Mouse (Mus musculus): ENCODE data around the gene Ypel5. TPM values are rescaled to one million over a fixed set of nuclear protein-coding genes. Genes with fewer than 3 reads are reported as not detected.

Gene Ypel5
- 42.5 and 43.5 TPM in 2 replicates for polyA plus RNA-seq (2014; fragmentation: Nextera tagmentation; extraction: Ambion mirVana)

DNA sequence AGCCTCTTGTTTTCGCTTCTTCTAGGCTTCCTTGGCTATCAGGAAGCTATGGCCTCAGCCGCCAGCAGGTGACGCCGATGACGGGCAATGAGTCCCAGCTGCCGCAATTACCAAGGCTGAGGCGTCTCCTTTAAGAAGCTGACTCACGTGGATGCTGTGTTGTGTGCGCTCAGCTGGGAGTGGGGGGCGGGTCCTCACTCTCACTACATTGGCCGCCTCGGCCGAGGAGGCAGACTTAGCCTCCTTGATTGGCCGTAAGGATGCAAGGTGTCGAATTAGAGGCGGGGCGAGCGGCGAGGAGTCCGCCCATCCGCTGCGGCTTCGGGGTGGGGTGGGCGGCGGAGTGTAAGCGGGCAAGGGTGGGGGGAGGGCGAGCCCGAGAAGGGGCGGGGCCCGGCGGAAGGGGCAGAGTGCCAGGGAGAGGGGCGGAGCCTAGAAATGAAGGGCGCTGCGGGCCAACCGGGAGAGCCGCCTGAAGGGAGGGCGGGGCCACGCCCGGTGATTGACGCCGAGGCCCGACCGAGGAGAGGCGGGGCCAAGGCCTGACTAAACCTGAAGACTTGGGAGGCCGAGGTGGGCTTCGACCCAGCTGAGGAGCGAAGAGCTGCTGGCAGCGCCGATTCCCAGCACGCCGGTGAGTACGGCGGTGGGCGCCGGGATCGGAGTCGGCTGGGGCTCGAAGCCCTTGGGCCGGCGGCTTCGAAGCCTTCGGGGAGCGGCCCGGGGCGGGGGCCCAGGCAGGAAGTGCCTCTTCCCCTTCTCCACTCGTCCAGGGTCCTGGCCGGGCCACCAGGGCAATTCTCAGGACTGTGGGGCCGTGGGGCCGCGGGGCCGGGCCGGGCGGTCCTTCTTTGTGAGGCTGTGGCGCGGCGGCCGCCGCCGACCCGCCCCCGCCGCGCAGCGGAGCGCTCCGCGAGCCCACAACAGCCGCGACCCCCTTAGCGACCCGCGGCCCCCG lies at the start of gene Ypel5:
Gene Ypel5, plus strand, starts transcription at position 296 of the 958 bp plus-strand sequence.
- H3K9me3 ChIP-seq (ENCODE audit: control insufficient read depth, low read length) = no peaks in the 10 kb centered on the region
- H3K27me3 ChIP-seq (ENCODE audit: control insufficient read depth, insufficient read depth, low read length) = no peaks in the 10 kb centered on the region
- WGBS = under 1% methylated on average over 69 of the region's 93 CpGs
- peak within 1 kb of the TSS; percentile 89 for H3K27ac ChIP-seq (ENCODE audit: low read depth, low read length)
- H3K4me1 ChIP-seq (ENCODE audit: control insufficient read depth, insufficient read depth, low read length) = no peaks in the 10 kb centered on the region
- peak; percentile 99 for ATAC-seq (ENCODE audit: low FRiP score, low TSS enrichment)
- H3K4me2 ChIP-seq (replicated peaks; ENCODE audit: low read depth, low read length) = peak within 1 kb of the TSS; percentile 49
- H3K9ac ChIP-seq (ENCODE audit: low read depth, low read length) = peak within 1 kb of the TSS; percentile 94
- peak within 1 kb of the TSS; percentile 86 for H3K4me3 ChIP-seq (ENCODE audit: low read length)
- H3K36me3 ChIP-seq (ENCODE audit: control insufficient read depth, insufficient read depth, low read length) = no peaks in the 10 kb centered on the region

DNA sequence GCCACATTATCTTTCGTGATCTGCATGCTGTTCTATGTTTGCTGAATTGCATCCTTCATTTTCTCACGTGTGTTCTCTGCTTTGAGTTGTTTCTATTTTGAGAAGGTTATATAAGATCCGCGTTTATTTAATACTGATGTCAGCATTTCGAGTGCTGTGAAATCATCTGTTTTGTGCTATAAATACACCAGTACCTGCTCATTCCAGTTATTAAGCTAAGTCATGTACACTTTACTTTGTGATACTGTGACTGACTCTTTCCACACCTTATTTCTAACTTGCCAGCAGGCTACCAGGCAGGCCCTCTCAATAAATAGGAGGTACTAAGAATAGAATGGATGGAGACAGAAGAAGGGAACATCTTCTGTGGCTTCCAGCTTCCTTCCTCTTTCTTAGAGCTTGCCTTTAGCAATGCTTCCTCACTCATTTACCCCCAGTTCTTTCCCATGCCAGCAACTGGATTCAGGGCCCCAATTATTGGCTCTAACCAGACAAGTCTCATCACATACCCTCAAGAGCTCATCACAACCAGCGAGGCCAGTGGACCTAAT lies 48.3 kb upstream of the Ypel5 start:
- H3K27me3 ChIP-seq (ENCODE audit: control insufficient read depth, insufficient read depth, low read length) = no peaks in the 10 kb centered on the region; the same call in 1 of the 2 replicates
- no peaks in the 10 kb centered on the region for H3K4me1 ChIP-seq (ENCODE audit: control insufficient read depth, insufficient read depth, low read length)
- H3K9ac ChIP-seq (ENCODE audit: low read depth, low read length) = no peak overlapping the region
- 82% methylated on average over 6 of the region's 6 CpGs for WGBS
- no peak overlapping the region for H3K27ac ChIP-seq (ENCODE audit: low read depth, low read length)
- no peak overlapping the region for H3K4me2 ChIP-seq (replicated peaks; ENCODE audit: low read depth, low read length)
- H3K9me3 ChIP-seq (ENCODE audit: control insufficient read depth, low read length) = no peaks in the 10 kb centered on the region
- no peak for ATAC-seq (ENCODE audit: low FRiP score, low TSS enrichment)
- H3K36me3 ChIP-seq (ENCODE audit: control insufficient read depth, insufficient read depth, low read length) = no peaks in the 10 kb centered on the region
- H3K4me3 ChIP-seq (ENCODE audit: low read length) = no peak overlapping the region

DNA sequence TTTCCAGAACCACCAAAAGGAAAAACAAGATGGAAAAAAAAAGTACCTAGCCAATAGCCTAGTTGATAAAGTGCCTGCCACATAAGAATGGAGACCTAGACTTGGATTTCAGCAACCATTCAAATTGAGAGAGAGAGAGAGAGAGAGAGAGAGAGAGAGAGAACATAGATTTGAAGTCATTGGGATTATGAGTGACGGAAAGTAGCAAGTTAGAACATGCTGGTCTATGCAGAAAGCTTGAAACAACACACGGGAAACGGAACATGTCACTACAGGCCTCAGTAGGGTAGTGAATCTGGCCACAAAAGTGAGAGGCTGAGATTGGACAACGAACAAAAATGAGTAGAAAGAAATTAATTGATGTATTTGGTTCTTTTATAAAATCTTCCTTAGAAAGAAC lies 43.0 kb upstream of the Ypel5 start:
- no peak for ATAC-seq (ENCODE audit: low FRiP score, low TSS enrichment)
- no peaks in the 10 kb centered on the region for H3K9me3 ChIP-seq (ENCODE audit: control insufficient read depth, low read length)
- no peaks in the 10 kb centered on the region for H3K36me3 ChIP-seq (ENCODE audit: control insufficient read depth, insufficient read depth, low read length)
- no peak overlapping the region for H3K27ac ChIP-seq (ENCODE audit: low read depth, low read length)
- no peak overlapping the region for H3K9ac ChIP-seq (ENCODE audit: low read depth, low read length)
- H3K27me3 ChIP-seq (ENCODE audit: control insufficient read depth, insufficient read depth, low read length) = no peaks in the 10 kb centered on the region
- H3K4me2 ChIP-seq (replicated peaks; ENCODE audit: low read depth, low read length) = no peak overlapping the region
- H3K4me1 ChIP-seq (ENCODE audit: control insufficient read depth, insufficient read depth, low read length) = no peaks in the 10 kb centered on the region
- no peak overlapping the region for H3K4me3 ChIP-seq (ENCODE audit: low read length)
- 89% methylated on average over 4 of the region's 4 CpGs for WGBS

DNA sequence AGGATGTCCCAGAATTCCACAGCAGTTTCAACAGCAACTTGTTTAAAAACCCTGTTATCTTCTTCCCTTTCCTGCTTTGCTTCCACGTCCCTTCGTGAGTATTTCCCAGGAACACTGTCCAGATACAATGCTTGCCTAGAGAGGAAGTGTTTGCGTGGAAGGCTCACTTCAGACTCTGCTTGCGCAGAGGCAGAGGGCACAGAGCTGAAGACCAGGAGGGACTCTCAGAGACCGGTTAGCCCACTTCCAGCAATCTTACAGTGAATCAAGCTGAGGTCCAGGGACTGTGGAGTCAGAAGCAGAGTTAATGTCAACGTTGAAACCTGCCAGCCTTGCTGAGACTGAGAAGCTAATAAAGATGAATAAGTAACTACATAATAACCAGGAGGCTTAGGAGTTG lies 41.6 kb upstream of the Ypel5 start:
- no peaks in the 10 kb centered on the region for H3K36me3 ChIP-seq (ENCODE audit: control insufficient read depth, insufficient read depth, low read length)
- H3K9ac ChIP-seq (ENCODE audit: low read depth, low read length) = no peak overlapping the region
- 54% methylated on average over 6 of the region's 6 CpGs for WGBS
- no peak overlapping the region for H3K4me2 ChIP-seq (replicated peaks; ENCODE audit: low read depth, low read length)
- no peak overlapping the region for H3K27ac ChIP-seq (ENCODE audit: low read depth, low read length)
- ATAC-seq (ENCODE audit: low FRiP score, low TSS enrichment) = no peak
- H3K9me3 ChIP-seq (ENCODE audit: control insufficient read depth, low read length) = no peaks in the 10 kb centered on the region
- no peaks in the 10 kb centered on the region for H3K27me3 ChIP-seq (ENCODE audit: control insufficient read depth, insufficient read depth, low read length)
- no peak overlapping the region for H3K4me3 ChIP-seq (ENCODE audit: low read length)
- H3K4me1 ChIP-seq (ENCODE audit: control insufficient read depth, insufficient read depth, low read length) = no peaks in the 10 kb centered on the region

DNA sequence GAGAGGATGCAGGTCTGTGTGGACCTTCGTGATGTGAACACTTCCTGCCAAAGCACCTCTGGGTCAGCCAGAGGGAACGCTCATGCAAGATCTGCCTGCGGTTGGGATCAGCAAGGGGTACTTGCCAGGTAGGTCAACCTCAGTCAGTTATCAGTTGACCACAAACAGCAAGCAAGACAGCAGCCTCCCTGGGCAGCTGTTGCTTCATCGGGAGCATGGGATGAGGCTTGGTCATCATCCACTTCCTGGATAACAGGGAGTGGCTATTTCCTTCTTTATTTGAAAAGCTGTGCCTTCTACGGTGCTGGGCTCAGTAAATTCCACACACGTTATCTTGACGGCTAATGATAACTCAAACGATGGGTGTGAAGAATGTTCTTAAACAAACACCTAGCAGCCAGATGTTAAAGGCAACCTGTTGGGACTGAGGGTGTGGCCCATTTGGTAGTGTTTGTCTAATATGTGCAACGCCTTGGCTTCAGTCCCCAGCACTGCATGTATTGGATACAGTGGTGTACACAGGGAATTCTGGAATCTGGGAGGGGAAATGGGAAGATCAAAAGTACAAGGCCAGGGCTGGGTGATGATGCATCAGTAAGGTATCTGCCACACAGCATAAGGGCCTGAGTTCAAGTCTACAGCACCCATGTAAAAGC lies 40.7 kb upstream of the Ypel5 start:
- no peak for ATAC-seq (ENCODE audit: low FRiP score, low TSS enrichment)
- H3K9me3 ChIP-seq (ENCODE audit: control insufficient read depth, low read length) = no peaks in the 10 kb centered on the region
- no peaks in the 10 kb centered on the region for H3K36me3 ChIP-seq (ENCODE audit: control insufficient read depth, insufficient read depth, low read length)
- WGBS = 70% methylated on average over 9 of the region's 9 CpGs
- no peak overlapping the region for H3K4me3 ChIP-seq (ENCODE audit: low read length)
- H3K9ac ChIP-seq (ENCODE audit: low read depth, low read length) = no peak overlapping the region
- H3K4me2 ChIP-seq (replicated peaks; ENCODE audit: low read depth, low read length) = no peak overlapping the region
- H3K27me3 ChIP-seq (ENCODE audit: control insufficient read depth, insufficient read depth, low read length) = no peaks in the 10 kb centered on the region
- no peaks in the 10 kb centered on the region for H3K4me1 ChIP-seq (ENCODE audit: control insufficient read depth, insufficient read depth, low read length)
- no peak overlapping the region for H3K27ac ChIP-seq (ENCODE audit: low read depth, low read length)

DNA sequence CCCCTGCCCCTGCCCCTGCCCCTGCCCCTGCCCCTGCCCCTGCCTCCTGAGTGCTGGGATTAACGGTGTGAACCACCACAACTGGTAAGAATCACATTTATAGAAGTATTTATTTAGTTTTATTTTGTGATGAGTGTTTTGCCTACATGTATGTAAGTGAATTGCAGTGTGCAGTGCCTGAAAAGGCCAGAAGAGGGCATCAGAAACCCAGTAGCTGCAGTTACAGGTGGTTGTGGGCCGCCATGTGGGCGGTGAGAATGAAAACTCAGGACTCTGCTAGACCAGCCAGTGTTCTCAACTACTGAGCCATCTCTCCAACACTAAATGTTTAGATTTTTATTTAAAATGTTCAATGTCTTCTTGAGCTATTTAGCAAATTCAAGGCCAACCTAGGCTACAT lies 39.7 kb upstream of the Ypel5 start:
- no peak for ATAC-seq (ENCODE audit: low FRiP score, low TSS enrichment)
- H3K4me1 ChIP-seq (ENCODE audit: control insufficient read depth, insufficient read depth, low read length) = no peaks in the 10 kb centered on the region
- H3K4me3 ChIP-seq (ENCODE audit: low read length) = no peak overlapping the region
- no peak overlapping the region for H3K27ac ChIP-seq (ENCODE audit: low read depth, low read length)
- H3K9ac ChIP-seq (ENCODE audit: low read depth, low read length) = no peak overlapping the region
- no peaks in the 10 kb centered on the region for H3K9me3 ChIP-seq (ENCODE audit: control insufficient read depth, low read length)
- WGBS = 89% methylated on average over 3 of the region's 3 CpGs
- no peaks in the 10 kb centered on the region for H3K27me3 ChIP-seq (ENCODE audit: control insufficient read depth, insufficient read depth, low read length)
- no peak overlapping the region for H3K4me2 ChIP-seq (replicated peaks; ENCODE audit: low read depth, low read length)
- H3K36me3 ChIP-seq (ENCODE audit: control insufficient read depth, insufficient read depth, low read length) = no peaks in the 10 kb centered on the region

DNA sequence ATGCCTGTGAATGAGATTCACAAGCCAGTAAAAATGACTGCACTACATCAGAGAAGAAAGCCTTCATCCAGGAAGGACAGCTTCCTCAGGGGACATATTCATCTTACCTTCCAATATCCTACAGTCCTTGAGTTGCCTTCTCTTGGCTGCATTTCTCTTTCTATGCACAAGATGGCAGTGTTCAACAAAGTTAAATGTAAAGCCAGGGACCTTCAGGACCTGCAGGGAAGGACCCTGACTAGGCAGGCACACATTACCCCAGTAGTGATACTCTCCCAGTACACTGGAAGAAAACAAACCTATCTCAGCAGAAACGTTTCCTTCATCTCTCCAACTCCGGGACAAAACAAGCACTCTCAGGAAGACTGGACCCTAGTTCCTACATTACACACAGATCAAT lies 38.4 kb upstream of the Ypel5 start:
- Histone ChIP-seq H3K27ac (ENCODE audit: low read depth, low read length) (no peak overlapping the region), H3K4me2 (replicated peaks; ENCODE audit: low read depth, low read length) (no peak overlapping the region), H3K4me1 (ENCODE audit: control insufficient read depth, insufficient read depth, low read length) (no peaks in the 10 kb centered on the region), H3K9me3 (ENCODE audit: control insufficient read depth, low read length) (no peaks in the 10 kb centered on the region), H3K9ac (ENCODE audit: low read depth, low read length) (no peak overlapping the region), H3K27me3 (ENCODE audit: control insufficient read depth, insufficient read depth, low read length) (no peaks in the 10 kb centered on the region), H3K36me3 (ENCODE audit: control insufficient read depth, insufficient read depth, low read length) (no peaks in the 10 kb centered on the region), H3K4me3 (ENCODE audit: low read length) (no peak overlapping the region)
- peak; percentile 57 for ATAC-seq (ENCODE audit: low FRiP score, low TSS enrichment)
- 14% methylated on average over 2 of the region's 2 CpGs for WGBS

DNA sequence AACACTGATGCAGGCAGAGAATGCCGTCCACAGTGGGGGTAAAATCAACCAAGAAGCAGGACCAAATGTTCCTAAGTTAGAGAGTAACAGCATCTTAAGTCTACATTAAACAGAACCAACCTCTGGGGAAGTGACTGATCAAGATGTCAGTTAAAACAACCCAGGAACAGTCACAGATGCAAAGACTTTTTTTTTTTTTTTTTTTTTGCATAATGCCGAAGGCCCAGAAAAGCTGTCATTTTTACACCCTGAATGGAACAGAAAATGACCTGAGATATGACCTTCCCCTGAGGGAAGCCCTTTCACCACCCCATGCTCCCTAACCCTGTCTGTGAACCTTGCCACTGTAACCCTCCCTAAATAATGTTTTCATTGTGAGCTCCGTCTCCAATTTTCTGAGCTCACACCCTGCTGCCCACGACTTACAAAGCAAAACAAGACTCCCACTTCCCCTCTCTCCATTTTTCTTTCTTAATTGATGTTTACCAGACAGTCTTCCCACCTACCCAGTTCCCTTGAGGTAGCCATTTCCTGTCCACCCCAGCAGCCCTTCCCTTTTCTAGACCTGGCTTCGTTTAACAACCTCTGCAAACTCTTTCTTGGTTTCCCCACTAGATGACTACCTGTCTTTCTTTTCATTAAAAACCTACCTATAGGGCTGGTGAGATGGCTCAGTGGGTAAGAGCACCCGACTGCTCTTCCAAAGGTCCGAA lies 26.2 kb upstream of the Ypel5 start:
- Histone ChIP-seq H3K4me1 (ENCODE audit: control insufficient read depth, insufficient read depth, low read length) (0 out of 2 replicates have a peak, but pooled peaks cover 3% of the 10 kb centered on the region), H3K27ac (ENCODE audit: low read depth, low read length) (no peak overlapping the region), H3K9ac (ENCODE audit: low read depth, low read length) (no peak overlapping the region), H3K9me3 (ENCODE audit: control insufficient read depth, low read length) (no peaks in the 10 kb centered on the region), H3K4me3 (ENCODE audit: low read length) (no peak overlapping the region), H3K4me2 (replicated peaks; ENCODE audit: low read depth, low read length) (no peak overlapping the region), H3K27me3 (ENCODE audit: control insufficient read depth, insufficient read depth, low read length) (no peaks in the 10 kb centered on the region), H3K36me3 (ENCODE audit: control insufficient read depth, insufficient read depth, low read length) (no peaks in the 10 kb centered on the region)
- no peak for ATAC-seq (ENCODE audit: low FRiP score, low TSS enrichment)
- WGBS = 31% methylated on average over 7 of the region's 7 CpGs
